Mouse (Mus musculus): Measurements from ENCODE around the gene Eea1.

DNA sequence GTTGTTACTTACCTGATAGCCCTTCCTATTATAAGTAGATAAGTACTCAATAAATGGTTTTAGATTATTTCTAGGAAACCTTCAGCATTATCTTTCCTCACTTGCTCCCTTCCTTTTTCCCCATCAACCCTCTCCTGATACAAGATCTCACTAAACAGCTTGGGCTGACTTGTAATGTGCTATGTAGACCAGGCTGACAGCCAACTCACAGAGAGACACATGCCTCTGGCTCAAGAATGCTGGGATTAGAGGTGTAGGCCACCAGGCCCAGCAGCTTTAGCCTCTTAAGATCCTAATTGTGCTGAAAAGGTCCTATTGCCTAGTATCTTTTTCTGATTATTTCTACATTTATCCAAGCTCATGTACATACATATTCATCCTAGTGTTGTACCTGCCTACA is 95.5 kb downstream of the Eea1 start:
- TF ChIP-seq CTCF (IDR thresholded peaks at IDR 0.05; ENCODE audit: control insufficient read depth, insufficient read depth, low read length) = no peak
- TF ChIP-seq POLR2A (IDR thresholded peaks at IDR 0.05; ENCODE audit: borderline replicate concordance, control insufficient read depth, low read depth, low read length) = no peak

Data from bone marrow, adult 2 months (tissue).